Mouse (Mus musculus) activated CD4-positive, CD25-positive, alpha-beta regulatory T cell, adult 4 months (primary cell): Measurements from ENCODE around the gene Taar6. TPM values are rescaled to one million over a fixed set of nuclear protein-coding genes. Genes with fewer than 3 reads are reported as not detected.

Experiments used
- polyA plus RNA-seq, 2 experiments: library from polyadenylated mRNA; unstranded; fragments of 100-300 nt; shearing (Covaris generic); gene quantifications; one replicate each; pipeline ENCODE4 v1.2.1; 2017

Taar6 gene
- polyA plus RNA-seq, 2 experiments from 2014 or later, result not detected

Other genes with a start within 250 kb of the Taar6 start
- gene Rps12, start 198.4 kb downstream of the Taar6 start, polyA plus RNA-seq, result 100 to 1,000 TPM; 116 to 930 TPM
- gene Slc18b1, start 188.7 kb downstream of the Taar6 start, polyA plus RNA-seq, result under 1 TPM in 1 of 2 experiments, not detected in 1; 0.25 TPM
- gene Vnn3, start 134.2 kb downstream of the Taar6 start, polyA plus RNA-seq, result not detected
- not detected for gene Vnn1, start 91.0 kb downstream of the Taar6 start, polyA plus RNA-seq
- not detected for gene Taar1, start 65.3 kb downstream of the Taar6 start, polyA plus RNA-seq
- not detected for gene Taar2, start 47.1 kb downstream of the Taar6 start, polyA plus RNA-seq
- gene Taar3, start 36.1 kb downstream of the Taar6 start, polyA plus RNA-seq, result not detected
- gene Taar4, start 25.2 kb downstream of the Taar6 start, polyA plus RNA-seq, result not detected
- not detected for gene Taar5, start 14.9 kb downstream of the Taar6 start, polyA plus RNA-seq
- not detected for gene Taar7a, start 7.8 kb upstream of the Taar6 start, polyA plus RNA-seq
- not detected for gene Taar7b, start 14.3 kb upstream of the Taar6 start, polyA plus RNA-seq
- gene Taar7d, start 41.6 kb upstream of the Taar6 start, polyA plus RNA-seq, result not detected
- gene Taar7e, start 52.0 kb upstream of the Taar6 start, polyA plus RNA-seq, result not detected
- not detected for gene Taar7f, start 63.9 kb upstream of the Taar6 start, polyA plus RNA-seq
- not detected for gene Taar8a, start 90.9 kb upstream of the Taar6 start, polyA plus RNA-seq
- not detected for gene Taar8b, start 106.6 kb upstream of the Taar6 start, polyA plus RNA-seq
- not detected for gene Taar8c, start 116.3 kb upstream of the Taar6 start, polyA plus RNA-seq
- not detected for gene Taar9, start 123.9 kb upstream of the Taar6 start, polyA plus RNA-seq
- gene Stx7, start 163.7 kb upstream of the Taar6 start, polyA plus RNA-seq, result 10 to 100 TPM; 23.3 to 33.2 TPM
- gene Moxd1, start 237.9 kb upstream of the Taar6 start, polyA plus RNA-seq, result not detected